In genomic region chr19:9082191-9083009, GRCm38 (mm10) we compare ENCODE assay signal across 8 mouse cellular contexts. TPM values are rescaled to one million over a fixed set of nuclear protein-coding genes. Genes with fewer than 3 reads are reported as not detected.
A peak's percentile ranks its signal among the peaks of the same experiment; 100 is the strongest.
DNase-seq lines count a peak whose midpoint lies in the region; ATAC-seq and TF ChIP-seq lines count a peak whose summit lies in the region.

No protein-coding gene starts in this region.

- no peaks in the 10 kb centered on the region for H3K9me3 ChIP-seq in CH12.LX (replicated peaks; ENCODE audit: low read length)
- no peaks in the 10 kb centered on the region for H3K9me3 ChIP-seq in forebrain, embryonic 13.5 days (replicated peaks)
- no peaks in the 10 kb centered on the region for H3K9me3 ChIP-seq in liver, postnatal 0 days (ENCODE audit: low read length)
- no peaks in the 10 kb centered on the region for H3K9me3 ChIP-seq in neural tube, embryonic 13.5 days

- no peaks in the 10 kb centered on the region for H3K36me3 ChIP-seq in CH12.LX (replicated peaks in 1 of 2; ENCODE audit: control insufficient read depth in 1 of 2, insufficient read depth in 1 of 2, low read length in 1 of 2)
- H3K36me3 ChIP-seq in forebrain, embryonic 13.5 days (ENCODE audit: poor library complexity, severe bottlenecking), result no peaks in the 10 kb centered on the region
- no peaks in the 10 kb centered on the region for H3K36me3 ChIP-seq in liver, postnatal 0 days (replicated peaks; ENCODE audit: insufficient read depth, low read length)
- H3K36me3 ChIP-seq in neural tube, embryonic 13.5 days, result no peaks in the 10 kb centered on the region
- no peaks in the 10 kb centered on the region for H3K36me3 ChIP-seq in testis, adult 2 months (ENCODE audit: control insufficient read depth, insufficient read depth, low read length)

- intact Hi-C loops in heart, postnatal 14 days (cut with DNase I), result loop anchor here (1.0 kb wide), 2 partner anchors 90 to 106 kb away; no protein-coding TSS in a partner anchor

- H3K27me3 ChIP-seq in CH12.LX (replicated peaks), result no peaks in the 10 kb centered on the region
- H3K27me3 ChIP-seq in forebrain, embryonic 13.5 days, result no peaks in the 10 kb centered on the region
- H3K27me3 ChIP-seq in liver, postnatal 0 days (ENCODE audit: insufficient read depth, low read length), result no peaks in the 10 kb centered on the region
- no peaks in the 10 kb centered on the region for H3K27me3 ChIP-seq in neural tube, embryonic 13.5 days
- H3K27me3 ChIP-seq in testis, adult 2 months (ENCODE audit: control insufficient read depth, insufficient read depth, low read length), result no peaks in the 10 kb centered on the region

- 18% methylated on average over 23 of the region's 23 CpGs for WGBS in forebrain, embryonic 13.5 days
- 7% methylated on average over 23 of the region's 23 CpGs for WGBS in large intestine, adult 2 months
- WGBS in liver, postnatal 0 days (ENCODE audit: insufficient replicate concordance), result 19% methylated on average over 23 of the region's 23 CpGs
- 10% methylated on average over 23 of the region's 23 CpGs for WGBS in neural tube, embryonic 13.5 days

- no peak for TF ChIP-seq EP300 in CH12.LX (IDR thresholded peaks at IDR 0.05; ENCODE audit: low read length)
- TF ChIP-seq EP300 in liver, postnatal 0 days (IDR thresholded peaks at IDR 0.05; ENCODE audit: low read depth), result no peak

- peak; percentile 37 to 98; a peak in 3 of 4 replicates for TF ChIP-seq CTCF in CH12.LX (conservative IDR thresholded peaks at IDR 0.05 in 1 of 2, IDR thresholded peaks at IDR 0.05 in 1 of 2; ENCODE audit: low read depth in 2 of 2, low read length in 2 of 2)
- TF ChIP-seq CTCF in liver, postnatal 0 days (IDR thresholded peaks at IDR 0.05; ENCODE audit: low read depth), result peak; percentile 98
- peak; percentile 98 for TF ChIP-seq CTCF in testis, adult 2 months (IDR thresholded peaks at IDR 0.05; ENCODE audit: control insufficient read depth, insufficient read depth, insufficient replicate concordance, low read depth, low read length)

- no peaks in the 10 kb centered on the region for H3K79me2 ChIP-seq in CH12.LX (replicated peaks; ENCODE audit: control insufficient read depth, extremely low read depth, insufficient read depth, poor library complexity, severe bottlenecking)

- TF ChIP-seq RAD21 in CH12.LX (IDR thresholded peaks at IDR 0.05; ENCODE audit: low read depth, low read length), result peak; percentile 100

- H3K9ac ChIP-seq in CH12.LX (ENCODE audit: insufficient read depth, low read depth), result no peak overlapping the region
- H3K9ac ChIP-seq in forebrain, embryonic 13.5 days, result peak overlapping the region; percentile 40; the same call in 1 of the 2 replicates
- H3K9ac ChIP-seq in liver, postnatal 0 days (replicated peaks), result no peak overlapping the region
- H3K9ac ChIP-seq in neural tube, embryonic 13.5 days, result peak overlapping the region; percentile 53

- H3K4me2 ChIP-seq in CH12.LX (ENCODE audit: insufficient read depth, low read depth, poor library complexity, severe bottlenecking), result peak overlapping the region; percentile 37; the same call in 1 of the 2 replicates
- peak overlapping the region; percentile 22 for H3K4me2 ChIP-seq in forebrain, embryonic 13.5 days
- H3K4me2 ChIP-seq in liver, postnatal 0 days (ENCODE audit: low read depth, low read length), result peak overlapping the region; percentile 16; the same call in 1 of the 2 replicates
- H3K4me2 ChIP-seq in neural tube, embryonic 13.5 days, result peak overlapping the region; percentile 38

- in situ Hi-C loops in CH12.LX (cut with MboI; ENCODE audit: low pct_ligation_motif_present, low pct_unique_long_range_greater_than_20kb, low sequenced_read_pairs), result no loop called here

- dilution Hi-C loops in CH12.LX (cut with MboI; ENCODE audit: extremely low pct_ligation_motif_present, extremely low pct_unique_long_range_greater_than_20kb, low sequenced_read_pairs), result no loop called here

- no peak overlapping the region for H3K27ac ChIP-seq in CH12.LX (ENCODE audit: insufficient read depth, low read depth)
- H3K27ac ChIP-seq in forebrain, embryonic 13.5 days, result no peak overlapping the region
- no peak overlapping the region for H3K27ac ChIP-seq in liver, postnatal 0 days (ENCODE audit: low read depth)
- no peak overlapping the region for H3K27ac ChIP-seq in neural tube, embryonic 13.5 days (replicated peaks)
- peak overlapping the region; percentile 62 for H3K27ac ChIP-seq in testis, adult 2 months (ENCODE audit: control insufficient read depth, insufficient read depth, low read depth, low read length)

- peaks cover 0 to 15% of the 10 kb centered on the region in 2 experiments; a peak in 2 of 4 replicates for H3K4me1 ChIP-seq in CH12.LX (ENCODE audit: control insufficient read depth in 1 of 2, insufficient read depth in 2 of 2)
- peaks cover 4% of the 10 kb centered on the region; the same call in 1 of the 2 replicates for H3K4me1 ChIP-seq in forebrain, embryonic 13.5 days
- H3K4me1 ChIP-seq in liver, postnatal 0 days (ENCODE audit: insufficient read depth), result peaks cover 8% of the 10 kb centered on the region; the same call in 1 of the 2 replicates
- peaks cover 18% of the 10 kb centered on the region for H3K4me1 ChIP-seq in neural tube, embryonic 13.5 days (replicated peaks)
- peaks cover 8% of the 10 kb centered on the region for H3K4me1 ChIP-seq in testis, adult 2 months (ENCODE audit: control insufficient read depth, insufficient read depth, low read length)

- peak; percentile 27; the same call in 1 of the 2 replicates for TF ChIP-seq POLR2A in CH12.LX (IDR thresholded peaks at IDR 0.05; ENCODE audit: low read depth, low read length)
- 0 out of 2 replicates have a peak, but pooled peaks have one; percentile 23 for TF ChIP-seq POLR2A in testis, adult 2 months (IDR thresholded peaks at IDR 0.05; ENCODE audit: control insufficient read depth, low read depth, low read length)

- peak; percentile 83 for DNase-seq in CH12.LX (ENCODE audit: extremely low read depth)
- DNase-seq in c-Kit-positive CD71-positive TER-119-negative erythroid progenitor cells, embryonic 14.5 days (ENCODE audit: low read depth), result peak; percentile 68
- peak; percentile 89 to 93 for DNase-seq in heart, postnatal 14 days
- peak; percentile 71 for DNase-seq in large intestine, adult 2 months (ENCODE audit: low read depth, low spot score)
- DNase-seq in liver, postnatal 0 days, result peak; percentile 88

- ATAC-seq in forebrain, embryonic 13.5 days, result peak; percentile 94
- ATAC-seq in liver, postnatal 0 days, result peak; percentile 92
- peak; percentile 94 for ATAC-seq in neural tube, embryonic 13.5 days (ENCODE audit: low read depth)

- H3K4me3 ChIP-seq in CH12.LX (replicated peaks in 1 of 3; ENCODE audit: low read depth in 2 of 3, low read length in 2 of 3, poor library complexity in 1 of 3), result no peak overlapping the region
- H3K4me3 ChIP-seq in forebrain, embryonic 13.5 days, result no peak overlapping the region
- H3K4me3 ChIP-seq in liver, postnatal 0 days (ENCODE audit: low read depth, low read length), result no peak overlapping the region
- H3K4me3 ChIP-seq in neural tube, embryonic 13.5 days, result peak overlapping the region; percentile 4
- peak overlapping the region; percentile 35; the same call in 1 of the 2 replicates for H3K4me3 ChIP-seq in testis, adult 2 months (ENCODE audit: control insufficient read depth, low read depth, low read length)

TF ChIP-seq in CH12.LX, 34 proteins besides CTCF, POLR2A, EP300 and RAD21 (continues in another document):
- TF ChIP-seq IRF4 (IDR thresholded peaks at IDR 0.05; ENCODE audit: low read depth, low read length) (peak; percentile 66; the same call in 1 of the 2 replicates), USF1 (IDR thresholded peaks at IDR 0.05; ENCODE audit: low read depth, low read length) (no peak), ETS1 (conservative IDR thresholded peaks at IDR 0.05; ENCODE audit: low read depth, low read length) (peak; percentile 19; the same call in 1 of the 2 replicates), GABPA (IDR thresholded peaks at IDR 0.05; ENCODE audit: insufficient replicate concordance, low read depth, low read length) (no peak), MYC (IDR thresholded peaks at IDR 0.05; ENCODE audit: low read depth, low read length) (peak; percentile 87), BHLHE40 (IDR thresholded peaks at IDR 0.05; ENCODE audit: low read depth, low read length) (no peak; the same call in none of the 2 replicates), ELF1 (IDR thresholded peaks at IDR 0.05; ENCODE audit: low read depth, low read length) (peak; percentile 77), SMC3 (IDR thresholded peaks at IDR 0.05; ENCODE audit: low read depth, low read length) (peak; percentile 100), MAX (IDR thresholded peaks at IDR 0.05; ENCODE audit: low read length) (peak; percentile 87), ZC3H11A (IDR thresholded peaks at IDR 0.05; ENCODE audit: low read depth, low read length) (peak; percentile 99), MEF2A (IDR thresholded peaks at IDR 0.05; ENCODE audit: borderline replicate concordance, low read depth, low read length) (peak; percentile 62; the same call in 1 of the 2 replicates), TCF12 (IDR thresholded peaks at IDR 0.05; ENCODE audit: low read depth, low read length) (peak; percentile 52; the same call in 1 of the 2 replicates), ZMIZ1 (IDR thresholded peaks at IDR 0.05; ENCODE audit: low read depth, low read length) (0 out of 2 replicates have a peak, but pooled peaks have one; percentile 44)

RNA-seq across cellular contexts. Expression of gene Scgb1a1, which starts 5.4 kb away (rescaled TPM):
- total RNA-seq in CH12.LX (2012; rRNA removed) (not detected in 2 replicates), CH12.LX (2014; rRNA removed) (not detected in 2 replicates)
- not detected in 2 replicates for polyA plus RNA-seq in CH12.LX (2012; ENCODE audit: insufficient read length, low read depth)
- polyA plus RNA-seq in forebrain, embryonic 13.5 days (2015; fragmentation: Nextera tagmentation; extraction: Ambion mirVana), result not detected in 2 replicates
- 100 to 1,000 TPM in 1 of 2 experiments, not detected in 1; 233 TPM for total RNA-seq in heart, postnatal 14 days (2021)
- polyA plus RNA-seq in large intestine, adult 2 months (2012; rRNA removed), result 0.45 and 1.1 TPM in 2 replicates
- polyA plus RNA-seq in liver, postnatal 0 days (2015; fragmentation: Nextera tagmentation; extraction: Ambion mirVana), result 0.85 and 3.7 TPM in 2 replicates
- polyA plus RNA-seq in neural tube, embryonic 13.5 days (2015; fragmentation: Nextera tagmentation; extraction: Ambion mirVana), result not detected in 2 replicates
- 0.41 TPM in 1 of 2 replicates, not detected in the other for polyA plus RNA-seq in testis, adult 2 months (2012; rRNA removed)

RNA-seq across cellular contexts. Expression of gene Asrgl1, which starts 53.0 kb away (rescaled TPM):
- 20.1 and 25.1 TPM in 2 replicates for total RNA-seq in CH12.LX (2012; rRNA removed)
- 15.4 and 15.6 TPM in 2 replicates for total RNA-seq in CH12.LX (2014; rRNA removed)
- 36.2 and 47.8 TPM in 2 replicates for polyA plus RNA-seq in CH12.LX (2012; ENCODE audit: insufficient read length, low read depth)
- 28.7 and 29.4 TPM in 2 replicates for polyA plus RNA-seq in forebrain, embryonic 13.5 days (2015; fragmentation: Nextera tagmentation; extraction: Ambion mirVana)
- 10 to 100 TPM; 20.0 to 29.3 TPM for total RNA-seq in heart, postnatal 14 days (2021)
- 0.79 and 0.96 TPM in 2 replicates for polyA plus RNA-seq in large intestine, adult 2 months (2012; rRNA removed)
- polyA plus RNA-seq in liver, postnatal 0 days (2015; fragmentation: Nextera tagmentation; extraction: Ambion mirVana), result 7.0 and 8.3 TPM in 2 replicates
- 18.5 and 21.8 TPM in 2 replicates for polyA plus RNA-seq in neural tube, embryonic 13.5 days (2015; fragmentation: Nextera tagmentation; extraction: Ambion mirVana)
- polyA plus RNA-seq in testis, adult 2 months (2012; rRNA removed), result 232 and 259 TPM in 2 replicates

Comparison
In these comparisons a context has a peak if more than half of its experiments do, and no peak if none do; other contexts are left out.
1. H3K4me3 ChIP-seq: peak in neural tube, embryonic 13.5 days (single experiment) and testis, adult 2 months (single experiment); none in CH12.LX (0 of 3), forebrain, embryonic 13.5 days (single experiment) and liver, postnatal 0 days (single experiment).
2. H3K9ac ChIP-seq: peak in forebrain, embryonic 13.5 days (single experiment) and neural tube, embryonic 13.5 days (single experiment); none in CH12.LX (single experiment) and liver, postnatal 0 days (single experiment).
3. Peak in every context shown above with its lines, with median percentiles within 50 percentile points of each other: DNase-seq, H3K4me2 ChIP-seq, CTCF ChIP-seq and ATAC-seq.